Mouse (Mus musculus) gastrocnemius, postnatal 25 days (tissue): Measurements from ENCODE around the gene Col23a1. TPM values are rescaled to one million over a fixed set of nuclear protein-coding genes. Genes with fewer than 3 reads are reported as not detected.
A peak's percentile ranks its signal among the peaks of the same experiment; 100 is the strongest.

ENCODE experiments used
- DNase-seq: peaks from one replicate; pipeline ENCODE4 v3.0.0; 2022
- total RNA-seq, 2 experiments: library from RNA; stranded (reverse); gene quantifications; 1 replicate in 1 of 2; 2 replicates in 1 of 2; pipeline ENCODE4 v1.2.3; 2021

Col23a1 gene
- total RNA-seq, 2 experiments from 2014 or later, result 1.8 to 1.9 TPM

- DNase-seq, result no peak
Measured at GRCm38 (mm10) chr11:51485051-51485521, 195.4 kb downstream of the Col23a1 start.

GRCm38 (mm10) chr11:51485775-51486464 lies 196.2 kb downstream of the Col23a1 start:
- no peak for DNase-seq

- no peak for DNase-seq
Measured at GRCm38 (mm10) chr11:51488813-51489212, 199.1 kb downstream of the Col23a1 start.

- no peak for DNase-seq
Measured at GRCm38 (mm10) chr11:51493421-51493820, 203.7 kb downstream of the Col23a1 start.

GRCm38 (mm10) chr11:51494178-51494577 lies 204.5 kb downstream of the Col23a1 start:
- peak; percentile 16 for DNase-seq

GRCm38 (mm10) chr11:51499776-51500175 lies 210.1 kb downstream of the Col23a1 start:
- no peak for DNase-seq

GRCm38 (mm10) chr11:51502431-51502851 lies 212.7 kb downstream of the Col23a1 start:
- no peak for DNase-seq

- no peak for DNase-seq
Measured at GRCm38 (mm10) chr11:51504946-51505345, 215.2 kb downstream of the Col23a1 start.

- DNase-seq, result peak; percentile 14
Measured at GRCm38 (mm10) chr11:51508053-51508452, 218.3 kb downstream of the Col23a1 start.

- DNase-seq, result no peak
Measured at GRCm38 (mm10) chr11:51509211-51509610, 219.5 kb downstream of the Col23a1 start.

- no peak for DNase-seq
Measured at GRCm38 (mm10) chr11:51513019-51513418, 223.3 kb downstream of the Col23a1 start.

GRCm38 (mm10) chr11:51515346-51515745 lies 225.6 kb downstream of the Col23a1 start:
- DNase-seq, result no peak

- DNase-seq, result no peak
Measured at GRCm38 (mm10) chr11:51518100-51518499, 228.4 kb downstream of the Col23a1 start.

GRCm38 (mm10) chr11:51518585-51518984 lies 228.9 kb downstream of the Col23a1 start:
- DNase-seq, result no peak

- DNase-seq, result no peak
Measured at GRCm38 (mm10) chr11:51521440-51521839, 231.7 kb downstream of the Col23a1 start.

GRCm38 (mm10) chr11:51523215-51523614 lies 233.5 kb downstream of the Col23a1 start:
- DNase-seq, result no peak

GRCm38 (mm10) chr11:51523625-51524024 lies 233.9 kb downstream of the Col23a1 start:
- no peak for DNase-seq

GRCm38 (mm10) chr11:51526631-51527161 lies 237.0 kb downstream of the Col23a1 start:
- DNase-seq, result no peak

- DNase-seq, result no peak
Measured at GRCm38 (mm10) chr11:51533128-51533533, 243.4 kb downstream of the Col23a1 start.

- no peak for DNase-seq
Measured at GRCm38 (mm10) chr11:51534314-51534713, 244.6 kb downstream of the Col23a1 start.

- DNase-seq, result no peak
Measured at GRCm38 (mm10) chr11:51538388-51538787, 248.7 kb downstream of the Col23a1 start.

GRCm38 (mm10) chr11:51538919-51539758 lies 249.4 kb downstream of the Col23a1 start:
- DNase-seq, result no peak

GRCm38 (mm10) chr11:51539759-51540282 lies 250.1 kb downstream of the Col23a1 start:
- peak; percentile 87 for DNase-seq
